Mouse (Mus musculus): ENCODE measurements around the gene Klk10. TPM values are rescaled to one million over a fixed set of nuclear protein-coding genes. Genes with fewer than 3 reads are reported as not detected.

Gene Klk10
- not detected in 2 replicates for polyA plus RNA-seq (2012; ENCODE audit: insufficient read depth, low replicate concordance)

- no peaks in the 10 kb centered on the region for H3K36me3 ChIP-seq (replicated peaks; ENCODE audit: low read length)
- TF ChIP-seq FLI1 (IDR thresholded peaks at IDR 0.05; ENCODE audit: low read length) (no peak), GATA1 (IDR thresholded peaks at IDR 0.05; ENCODE audit: borderline replicate concordance, low read length) (no peak)
- H3K9me3 ChIP-seq: no peaks in the 10 kb centered on the region
- peaks cover 21% of the 10 kb centered on the region for H3K4me1 ChIP-seq
- peak within 1 kb of the TSS; percentile 81 for H3K4me3 ChIP-seq (replicated peaks)
- H3K27me3 ChIP-seq (replicated peaks): peaks cover 44% of the 10 kb centered on the region
Measured at GRCm38 (mm10) chr7:43780746-43781145, at the start of gene Klk10. Gene Klk10 (plus strand): TSS chr7:43781035.

GRCm38 (mm10) chr7:43747788-43748187 is 33.0 kb upstream of the Klk10 start:
- Histone ChIP-seq H3K27me3 (replicated peaks) (no peaks in the 10 kb centered on the region), H3K36me3 (replicated peaks; ENCODE audit: low read length) (no peaks in the 10 kb centered on the region), H3K9me3 (no peaks in the 10 kb centered on the region), H3K4me3 (replicated peaks) (no peak overlapping the region), H3K4me1 (peaks cover 7% of the 10 kb centered on the region; the same call in 1 of the 2 replicates)
- TF ChIP-seq FLI1 (IDR thresholded peaks at IDR 0.05; ENCODE audit: low read length): no peak
- no peak for TF ChIP-seq GATA1 (IDR thresholded peaks at IDR 0.05; ENCODE audit: borderline replicate concordance, low read length)

GRCm38 (mm10) chr7:43752806-43753205 is 28.0 kb upstream of the Klk10 start:
- Histone ChIP-seq H3K27me3 (replicated peaks) (no peaks in the 10 kb centered on the region), H3K36me3 (replicated peaks; ENCODE audit: low read length) (no peaks in the 10 kb centered on the region), H3K9me3 (no peaks in the 10 kb centered on the region), H3K4me3 (replicated peaks) (no peak overlapping the region), H3K4me1 (peaks cover 1% of the 10 kb centered on the region; the same call in 1 of the 2 replicates)
- TF ChIP-seq FLI1 (IDR thresholded peaks at IDR 0.05; ENCODE audit: low read length): no peak
- no peak for TF ChIP-seq GATA1 (IDR thresholded peaks at IDR 0.05; ENCODE audit: borderline replicate concordance, low read length)

GRCm38 (mm10) chr7:43766484-43766883 is 14.4 kb upstream of the Klk10 start:
- H3K9me3 ChIP-seq: 0 out of 2 replicates have a peak, but pooled peaks cover 6% of the 10 kb centered on the region
- no peaks in the 10 kb centered on the region for H3K27me3 ChIP-seq (replicated peaks)
- H3K4me1 ChIP-seq: no peaks in the 10 kb centered on the region; the same call in 1 of the 2 replicates
- H3K36me3 ChIP-seq (replicated peaks; ENCODE audit: low read length): no peaks in the 10 kb centered on the region
- H3K4me3 ChIP-seq (replicated peaks): no peak overlapping the region
- TF ChIP-seq GATA1 (IDR thresholded peaks at IDR 0.05; ENCODE audit: borderline replicate concordance, low read length) (no peak), FLI1 (IDR thresholded peaks at IDR 0.05; ENCODE audit: low read length) (no peak)

- 0 out of 2 replicates have a peak, but pooled peaks cover 6% of the 10 kb centered on the region for H3K9me3 ChIP-seq
- no peak within 1 kb of the TSS for H3K4me3 ChIP-seq (replicated peaks)
- TF ChIP-seq FLI1 (IDR thresholded peaks at IDR 0.05; ENCODE audit: low read length) (no peak), GATA1 (IDR thresholded peaks at IDR 0.05; ENCODE audit: borderline replicate concordance, low read length) (no peak)
- H3K4me1 ChIP-seq: no peaks in the 10 kb centered on the region
- no peaks in the 10 kb centered on the region for H3K27me3 ChIP-seq (replicated peaks)
- H3K36me3 ChIP-seq (replicated peaks; ENCODE audit: low read length): no peaks in the 10 kb centered on the region
Measured at GRCm38 (mm10) chr7:43768597-43768996, 12.2 kb upstream of the Klk10 start, which contains the start of gene Klk12. Gene Klk12 (plus strand): TSS chr7:43768897.

- Histone ChIP-seq H3K36me3 (replicated peaks; ENCODE audit: low read length) (no peaks in the 10 kb centered on the region), H3K9me3 (0 out of 2 replicates have a peak, but pooled peaks cover 6% of the 10 kb centered on the region), H3K4me1 (no peaks in the 10 kb centered on the region), H3K27me3 (replicated peaks) (no peaks in the 10 kb centered on the region), H3K4me3 (replicated peaks) (no peak overlapping the region)
- TF ChIP-seq GATA1 (IDR thresholded peaks at IDR 0.05; ENCODE audit: borderline replicate concordance, low read length) (no peak), FLI1 (IDR thresholded peaks at IDR 0.05; ENCODE audit: low read length) (no peak)
Measured at GRCm38 (mm10) chr7:43769636-43770035, 11.2 kb upstream of the Klk10 start.

- H3K9me3 ChIP-seq: 0 out of 2 replicates have a peak, but pooled peaks cover 6% of the 10 kb centered on the region
- no peaks in the 10 kb centered on the region for H3K36me3 ChIP-seq (replicated peaks; ENCODE audit: low read length)
- H3K4me3 ChIP-seq (replicated peaks): no peak overlapping the region
- TF ChIP-seq FLI1 (IDR thresholded peaks at IDR 0.05; ENCODE audit: low read length) (no peak), GATA1 (IDR thresholded peaks at IDR 0.05; ENCODE audit: borderline replicate concordance, low read length) (no peak)
- H3K27me3 ChIP-seq (replicated peaks): no peaks in the 10 kb centered on the region
- no peaks in the 10 kb centered on the region for H3K4me1 ChIP-seq
Measured at GRCm38 (mm10) chr7:43770701-43771100, 10.1 kb upstream of the Klk10 start.

GRCm38 (mm10) chr7:43771916-43772315 is 8.9 kb upstream of the Klk10 start:
- no peaks in the 10 kb centered on the region for H3K36me3 ChIP-seq (replicated peaks; ENCODE audit: low read length)
- H3K4me1 ChIP-seq: no peaks in the 10 kb centered on the region
- no peaks in the 10 kb centered on the region for H3K27me3 ChIP-seq (replicated peaks)
- TF ChIP-seq FLI1 (IDR thresholded peaks at IDR 0.05; ENCODE audit: low read length): no peak
- TF ChIP-seq GATA1 (IDR thresholded peaks at IDR 0.05; ENCODE audit: borderline replicate concordance, low read length): no peak
- H3K9me3 ChIP-seq: 0 out of 2 replicates have a peak, but pooled peaks cover 6% of the 10 kb centered on the region
- no peak overlapping the region for H3K4me3 ChIP-seq (replicated peaks)

GRCm38 (mm10) chr7:43772901-43773300 is 7.9 kb upstream of the Klk10 start:
- H3K27me3 ChIP-seq (replicated peaks): peaks cover 2% of the 10 kb centered on the region
- TF ChIP-seq GATA1 (IDR thresholded peaks at IDR 0.05; ENCODE audit: borderline replicate concordance, low read length) (no peak), FLI1 (IDR thresholded peaks at IDR 0.05; ENCODE audit: low read length) (no peak)
- H3K9me3 ChIP-seq: 0 out of 2 replicates have a peak, but pooled peaks cover 6% of the 10 kb centered on the region
- no peaks in the 10 kb centered on the region for H3K4me1 ChIP-seq
- H3K4me3 ChIP-seq (replicated peaks): no peak overlapping the region
- no peaks in the 10 kb centered on the region for H3K36me3 ChIP-seq (replicated peaks; ENCODE audit: low read length)

GRCm38 (mm10) chr7:43774364-43774763 is 6.5 kb upstream of the Klk10 start, which contains the start of gene Klk11:
Gene Klk11 (plus strand): TSS chr7:43774604.
- Histone ChIP-seq H3K9me3 (0 out of 2 replicates have a peak, but pooled peaks cover 6% of the 10 kb centered on the region), H3K4me1 (no peaks in the 10 kb centered on the region), H3K4me3 (replicated peaks) (no peak within 1 kb of the TSS), H3K36me3 (replicated peaks; ENCODE audit: low read length) (no peaks in the 10 kb centered on the region), H3K27me3 (replicated peaks) (peaks cover 6% of the 10 kb centered on the region)
- TF ChIP-seq FLI1 (IDR thresholded peaks at IDR 0.05; ENCODE audit: low read length) (no peak), GATA1 (IDR thresholded peaks at IDR 0.05; ENCODE audit: borderline replicate concordance, low read length) (no peak)

Data from megakaryocyte, embryonic 14.5 days (primary cell).